Mouse (Mus musculus) layer of hippocampus, adult 9-11 months (tissue): ENCODE measurements around the gene Cstad.
A peak's percentile ranks its signal among the peaks of the same experiment; 100 is the strongest.

Experiments
- DNase-seq: peaks from one replicate; pipeline ENCODE4 v3.0.0; 2022

Gene Cstad

GRCm38 (mm10) chr2:30629860-30630259 lies 35.0 kb downstream of the Cstad start:
- no peak for DNase-seq

GRCm38 (mm10) chr2:30636266-30636671 lies 41.4 kb downstream of the Cstad start:
- DNase-seq = no peak

- no peak for DNase-seq
Observed at GRCm38 (mm10) chr2:30637991-30638390, 43.2 kb downstream of the Cstad start.

- no peak for DNase-seq
Observed at GRCm38 (mm10) chr2:30640021-30640481, 45.2 kb downstream of the Cstad start.

GRCm38 (mm10) chr2:30642810-30643209 lies 48.0 kb downstream of the Cstad start:
- no peak for DNase-seq

- DNase-seq = no peak
Observed at GRCm38 (mm10) chr2:30643422-30643821, 48.6 kb downstream of the Cstad start.

GRCm38 (mm10) chr2:30646833-30647232 lies 52.0 kb downstream of the Cstad start:
- DNase-seq = peak; percentile 74

- peak; percentile 94 for DNase-seq
Observed at GRCm38 (mm10) chr2:30647303-30647881, 52.6 kb downstream of the Cstad start.

GRCm38 (mm10) chr2:30647882-30648494 lies 53.1 kb downstream of the Cstad start:
- DNase-seq = no peak

- DNase-seq = no peak
Observed at GRCm38 (mm10) chr2:30650249-30650648, 55.4 kb downstream of the Cstad start.

GRCm38 (mm10) chr2:30651831-30652230 lies 57.0 kb downstream of the Cstad start:
- no peak for DNase-seq

GRCm38 (mm10) chr2:30652581-30653037 lies 57.8 kb downstream of the Cstad start:
- no peak for DNase-seq

GRCm38 (mm10) chr2:30653046-30653445 lies 58.2 kb downstream of the Cstad start:
- no peak for DNase-seq

GRCm38 (mm10) chr2:30654158-30654557 lies 59.3 kb downstream of the Cstad start:
- DNase-seq = no peak

GRCm38 (mm10) chr2:30654582-30654981 lies 59.7 kb downstream of the Cstad start:
- DNase-seq = no peak

GRCm38 (mm10) chr2:30655746-30656145 lies 60.9 kb downstream of the Cstad start:
- no peak for DNase-seq

- no peak for DNase-seq
Observed at GRCm38 (mm10) chr2:30656711-30657555, 62.1 kb downstream of the Cstad start.

- DNase-seq = no peak
Observed at GRCm38 (mm10) chr2:30657674-30658479, 63.0 kb downstream of the Cstad start.

GRCm38 (mm10) chr2:30658480-30658843 lies 63.6 kb downstream of the Cstad start:
- DNase-seq = peak; percentile 100
